Mouse (Mus musculus) MEL (cell line): ENCODE measurements around the gene Phtf1. TPM values are rescaled to one million over a fixed set of nuclear protein-coding genes. Genes with fewer than 3 reads are reported as not detected.

ENCODE experiments used
- DNase-seq: peaks from one replicate; pipeline ENCODE4 v3.0.0; 2011; ENCODE audit warnings: low read depth, low spot score
- H3K27ac ChIP-seq: 2 replicates; pipeline ENCODE4 v1.5.1; 2012; ENCODE audit warnings: low read depth, mild to moderate bottlenecking, control low read depth, low read length, moderate library complexity; ENCODE audit not compliant: control insufficient read depth
- H3K27me3 ChIP-seq, 2 experiments: fragments of 150-350 bp in 1 of 2; sonication (generic) in 1 of 2; 2 replicates each; pipeline ENCODE4 v1.6.1; 2012; ENCODE audit warnings: low read length in 2 of 2, mild to moderate bottlenecking in 2 of 2, improper control_type of control experiment in 1 of 2, moderate library complexity in 1 of 2; ENCODE audit not compliant: insufficient read depth in 2 of 2, control insufficient read depth in 1 of 2
- H3K36me3 ChIP-seq, 2 experiments: 2 replicates each; pipeline ENCODE4 v1.6.1; 2012 to 2014; ENCODE audit warnings: low read length in 2 of 2, improper control_type of control experiment in 1 of 2, inconsistent platforms in 1 of 2, mild to moderate bottlenecking in 1 of 2; ENCODE audit not compliant: insufficient read depth in 2 of 2, control insufficient read depth in 1 of 2
- H3K4me1 ChIP-seq, 2 experiments: fragments of 150-350 bp in 1 of 2; sonication (generic) in 1 of 2; 2 replicates each; pipeline ENCODE4 v1.6.1; 2012; ENCODE audit warnings: low read length in 2 of 2, improper control_type of control experiment in 1 of 2, mild to moderate bottlenecking in 1 of 2; ENCODE audit not compliant: insufficient read depth in 2 of 2, control insufficient read depth in 1 of 2
- H3K4me3 ChIP-seq, 2 experiments: fragments of 150-350 bp in 1 of 2; sonication (generic) in 1 of 2; 2 replicates each; pipeline ENCODE4 v1.5.1; 2012; ENCODE audit warnings: low read depth in 2 of 2, low read length in 2 of 2, mild to moderate bottlenecking in 2 of 2, moderate library complexity in 2 of 2, control low read depth in 1 of 2, improper control_type of control experiment in 1 of 2; ENCODE audit not compliant: control insufficient read depth in 1 of 2, insufficient read depth in 1 of 2
- H3K79me2 ChIP-seq: 2 replicates; pipeline ENCODE4 v1.6.1; 2012; ENCODE audit warnings: mild to moderate bottlenecking, low read length, moderate library complexity; ENCODE audit not compliant: control insufficient read depth, poor library complexity, insufficient read depth
- H3K9ac ChIP-seq: 2 replicates; pipeline ENCODE4 v1.6.1; 2012; ENCODE audit warnings: low read depth, mild to moderate bottlenecking, control low read depth, low read length, moderate library complexity; ENCODE audit not compliant: control insufficient read depth, poor library complexity, severe bottlenecking
- H3K9me3 ChIP-seq: fragments of 150-350 bp; sonication (generic); replicated peaks from 2 replicates; pipeline ENCODE4 v1.6.1; 2012; ENCODE audit warnings: mild to moderate bottlenecking, low read length, improper control_type of control experiment, moderate library complexity; ENCODE audit not compliant: insufficient read depth
- ELF1 ChIP-seq: IDR thresholded peaks from 2 replicates; pipeline ENCODE4 v1.6.1; 2014; ENCODE audit warnings: low read depth, mild to moderate bottlenecking, inconsistent platforms, low read length, improper control_type of control experiment, moderate library complexity
- EP300 ChIP-seq, 2 experiments: IDR thresholded peaks; 2 replicates each; pipeline ENCODE4 v1.6.1; 2011; ENCODE audit warnings: improper control_type of control experiment in 2 of 2, low read length in 2 of 2, low read depth in 1 of 2, mild to moderate bottlenecking in 1 of 2
- ETS1 ChIP-seq: IDR thresholded peaks from 2 replicates; pipeline ENCODE4 v1.6.1; 2012; ENCODE audit warnings: low read depth, mild to moderate bottlenecking, inconsistent platforms, low read length, improper control_type of control experiment, moderate library complexity
- GABPA ChIP-seq: IDR thresholded peaks from 2 replicates; pipeline ENCODE4 v1.6.1; 2012; ENCODE audit warnings: low read depth, mild to moderate bottlenecking, inconsistent platforms, low read length, improper control_type of control experiment, moderate library complexity
- JUND ChIP-seq: IDR thresholded peaks from 2 replicates; pipeline ENCODE4 v1.6.1; 2011; ENCODE audit warnings: low read depth, mild to moderate bottlenecking, improper control_type of control experiment, low read length
- KAT2A ChIP-seq: conservative IDR thresholded peaks from 2 replicates; pipeline ENCODE4 v1.6.1; 2012; ENCODE audit warnings: low read depth, low read length, improper control_type of control experiment, inconsistent platforms
- MXI1 ChIP-seq: IDR thresholded peaks from 2 replicates; pipeline ENCODE4 v1.6.1; 2011; ENCODE audit warnings: mild to moderate bottlenecking, low read depth, low read length, improper control_type of control experiment
- MYC ChIP-seq: IDR thresholded peaks from 2 replicates; pipeline ENCODE4 v1.6.1; 2011; ENCODE audit warnings: low read depth, mild to moderate bottlenecking, low read length, improper control_type of control experiment, moderate library complexity
- POLR2A ChIP-seq, 2 experiments: IDR thresholded peaks; 2 replicates each; pipeline ENCODE4 v1.6.1; 2011 to 2012; ENCODE audit warnings: low read length in 2 of 2, mild to moderate bottlenecking in 2 of 2, control low read depth in 1 of 2, improper control_type of control experiment in 1 of 2, low read depth in 1 of 2, moderate library complexity in 1 of 2; ENCODE audit not compliant: control insufficient read depth in 1 of 2, insufficient read depth in 1 of 2, poor library complexity in 1 of 2
- TBP ChIP-seq: IDR thresholded peaks from 2 replicates; pipeline ENCODE4 v1.8.0; 2011; ENCODE audit warnings: low read depth, low read length, improper control_type of control experiment
- TCF12 ChIP-seq: IDR thresholded peaks from 2 replicates; pipeline ENCODE4 v1.6.1; 2014; ENCODE audit warnings: low read depth, mild to moderate bottlenecking, inconsistent platforms, low read length, improper control_type of control experiment, moderate library complexity
- USF2 ChIP-seq, 2 experiments: IDR thresholded peaks; 2 replicates each; pipeline ENCODE4 v1.6.1; 2011 to 2012; ENCODE audit warnings: improper control_type of control experiment in 2 of 2, low read length in 2 of 2, borderline replicate concordance in 1 of 2, inconsistent platforms in 1 of 2, low read depth in 1 of 2, mild to moderate bottlenecking in 1 of 2; ENCODE audit not compliant: insufficient read depth in 1 of 2
- ZC3H11A ChIP-seq: IDR thresholded peaks from 2 replicates; pipeline ENCODE4 v1.6.1; 2012; ENCODE audit warnings: low read depth, mild to moderate bottlenecking, inconsistent platforms, low read length, improper control_type of control experiment
- ZMIZ1 ChIP-seq: IDR thresholded peaks from 2 replicates; pipeline ENCODE4 v1.6.1; 2012; ENCODE audit warnings: low read depth, mild to moderate bottlenecking, inconsistent platforms, low read length, improper control_type of control experiment, moderate library complexity
- polyA plus RNA-seq, 2 experiments: library from polyadenylated mRNA; stranded (reverse) in 1 of 2; unstranded in 1 of 2; fragments of >175 nt in 1 of 2; fragments of >200 nt in 1 of 2; gene quantifications; 2 replicates each; pipeline versions ENCODE4 v1.2.1 to v1.2.4; 2012; ENCODE audit warnings: low replicate concordance in 2 of 2, low read depth in 1 of 2; ENCODE audit not compliant: insufficient read length in 2 of 2, insufficient read depth in 1 of 2, missing spikeins in 1 of 2
- total RNA-seq: library from RNA; depleted of rRNA; stranded (reverse); fragments of 300-350 nt; gene quantifications from 2 replicates; pipeline ENCODE4 v1.2.3, GENCODE M21; 2012

The Phtf1 gene
- total and polyA plus RNA-seq, 3 experiments = 20.0 to 23.4 TPM; not detected in 1

GRCm38 (mm10) chr3:103971157-103971556 lies 3.2 kb downstream of the Phtf1 start:
- Histone ChIP-seq H3K4me1 (peaks cover 9 to 12% of the 10 kb centered on the region in 2 experiments), H3K27me3 (no peaks in the 10 kb centered on the region), H3K9ac (no peak overlapping the region), H3K79me2 (peaks cover 7% of the 10 kb centered on the region; the same call in 1 of the 2 replicates), H3K27ac (no peak overlapping the region), H3K4me3 (no peak overlapping the region), H3K9me3 (no peaks in the 10 kb centered on the region), H3K36me3 (peaks cover 4 to 30% of the 10 kb centered on the region in 2 experiments)
- no peak for DNase-seq
- no peak for TF ChIP-seq TCF12

DNA sequence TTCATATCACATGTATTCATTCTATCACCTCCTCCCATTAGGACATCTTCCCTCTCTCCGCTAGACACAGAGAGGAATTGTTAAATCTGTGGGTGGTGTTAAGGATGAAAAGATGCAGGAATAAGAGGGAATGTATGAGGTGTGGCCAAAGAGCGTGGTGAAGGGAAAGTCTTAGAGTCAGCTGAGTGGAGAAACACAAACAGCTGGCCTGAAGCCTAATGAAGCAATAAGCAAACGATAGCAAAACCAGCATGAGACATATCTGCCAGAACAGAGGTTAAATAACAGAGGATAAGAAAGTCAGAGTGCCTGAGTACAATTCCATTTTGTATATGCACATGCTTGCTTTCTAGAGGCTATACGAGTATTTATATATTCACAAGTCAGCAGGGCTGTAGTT lies 16.6 kb downstream of the Phtf1 start:
- Histone ChIP-seq H3K27ac (no peak overlapping the region), H3K27me3 (no peaks in the 10 kb centered on the region), H3K36me3 (peaks cover 0 to 10% of the 10 kb centered on the region in 2 experiments; a peak in 2 of 4 replicates), H3K4me1 (no peaks in the 10 kb centered on the region), H3K79me2 (no peaks in the 10 kb centered on the region), H3K4me3 (no peak overlapping the region), H3K9me3 (no peaks in the 10 kb centered on the region), H3K9ac (no peak overlapping the region)
- TF ChIP-seq ELF1 = no peak
- no peak for TF ChIP-seq EP300 (IDR thresholded peaks at IDR 0.05; ENCODE audit: low read depth in 1 of 2, low read length in 2 of 2)
- no peak for TF ChIP-seq POLR2A (IDR thresholded peaks at IDR 0.05; ENCODE audit: control insufficient read depth in 1 of 2, insufficient read depth in 1 of 2, low read depth in 1 of 2, low read length in 2 of 2, poor library complexity in 1 of 2)
- TF ChIP-seq TBP = no peak
- no peak for TF ChIP-seq MXI1
- no peak for TF ChIP-seq ZMIZ1
- no peak for TF ChIP-seq GABPA
- TF ChIP-seq TCF12 = no peak
- TF ChIP-seq MYC = no peak
- no peak for TF ChIP-seq USF2 (IDR thresholded peaks at IDR 0.05; ENCODE audit: borderline replicate concordance in 1 of 2, insufficient read depth in 1 of 2, low read depth in 1 of 2, low read length in 2 of 2)
- no peak for TF ChIP-seq KAT2A
- DNase-seq = no peak

DNA sequence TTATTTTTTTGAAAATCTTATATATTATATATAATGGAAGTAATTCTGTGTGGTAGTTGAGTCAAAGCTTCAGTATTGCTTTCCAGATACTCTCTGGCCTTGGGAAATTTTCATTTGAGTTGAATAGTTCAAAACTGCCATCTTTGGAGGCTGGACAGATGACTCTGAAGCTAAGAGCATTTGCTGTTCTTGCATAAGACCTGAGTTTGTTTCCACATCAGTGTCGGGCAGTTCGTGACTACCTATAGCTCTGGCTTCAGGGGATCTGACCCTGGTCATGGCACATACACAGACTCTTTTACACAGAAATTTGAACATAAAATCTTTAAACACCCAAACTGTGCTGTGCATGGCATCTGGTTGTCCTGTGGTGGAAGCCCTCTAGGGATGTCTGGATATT lies 17.3 kb downstream of the Phtf1 start:
- Histone ChIP-seq H3K4me3 (no peak overlapping the region), H3K9me3 (no peaks in the 10 kb centered on the region)
- TF ChIP-seq JUND (no peak), ZC3H11A (no peak), MXI1 (no peak), TCF12 (no peak), ETS1 (no peak), ZMIZ1 (no peak), POLR2A (IDR thresholded peaks at IDR 0.05; ENCODE audit: control insufficient read depth in 1 of 2, insufficient read depth in 1 of 2, low read depth in 1 of 2, low read length in 2 of 2, poor library complexity in 1 of 2) (no peak)
- TF ChIP-seq, all 39 proteins: peak for 0
- Histone ChIP-seq H3K27ac (no peak overlapping the region), H3K27me3 (no peaks in the 10 kb centered on the region), H3K36me3 (peaks cover 0 to 12% of the 10 kb centered on the region in 2 experiments; a peak in 2 of 4 replicates), H3K9ac (no peak overlapping the region), H3K4me1 (no peaks in the 10 kb centered on the region), H3K79me2 (no peaks in the 10 kb centered on the region)
- no peak for DNase-seq
